Mouse (Mus musculus): ENCODE measurements at regions not wholly inside any gene's neighbourhood (a gene's known extent, or its start where the extent isn't known, plus 50 kb on each side); places are given as distances from the start of the nearest gene placed in this dataset.
A peak's percentile ranks its signal among the peaks of the same experiment; 100 is the strongest.
"Not testable (repeated sequence)": the region's sequence is repeated elsewhere in the genome, so short reads cannot be mapped to it uniquely, and the experiment has no call there.

- DNase-seq (ENCODE audit: low spot score in 2 of 2), result no peak
Observed at GRCm38 (mm10) chr10:91447974-91448703, 267.0 kb upstream of the Tmpo start.

- DNase-seq (ENCODE audit: low spot score in 2 of 2), result no peak
Observed at GRCm38 (mm10) chr10:91443321-91443720, 262.2 kb upstream of the Tmpo start.

- DNase-seq (ENCODE audit: low spot score in 2 of 2), result no peak
Observed at GRCm38 (mm10) chr10:91440051-91440450, 258.9 kb upstream of the Tmpo start.

- DNase-seq (ENCODE audit: low spot score in 2 of 2), result no peak
Observed at GRCm38 (mm10) chr10:91437917-91438316, 256.8 kb upstream of the Tmpo start.

GRCm38 (mm10) chr10:91436091-91436569 is 255.0 kb upstream of the Tmpo start:
- no peak for DNase-seq (ENCODE audit: low spot score in 2 of 2)

GRCm38 (mm10) chr10:91430281-91430680 is 249.2 kb upstream of the Tmpo start:
- peak; percentile 3 to 15 for DNase-seq (ENCODE audit: low spot score in 2 of 2)

- no peak for DNase-seq (ENCODE audit: low spot score in 2 of 2)
Observed at GRCm38 (mm10) chr10:91426584-91426983, 245.5 kb upstream of the Tmpo start.

GRCm38 (mm10) chr10:91425625-91426385 is 244.7 kb upstream of the Tmpo start:
- not testable (repeated sequence) for DNase-seq (ENCODE audit: low spot score in 2 of 2)

GRCm38 (mm10) chr10:91424786-91425185 is 243.7 kb upstream of the Tmpo start:
- no peak for DNase-seq (ENCODE audit: low spot score in 2 of 2)

- peak in 1 of 2 experiments; percentile 14 for DNase-seq (ENCODE audit: low spot score in 2 of 2)
Observed at GRCm38 (mm10) chr10:91387255-91387654, 206.1 kb upstream of the Tmpo start.

GRCm38 (mm10) chr10:91384372-91384771 is 203.3 kb upstream of the Tmpo start:
- DNase-seq (ENCODE audit: low spot score in 2 of 2), result peak; percentile 12 to 29

- DNase-seq (ENCODE audit: low spot score in 2 of 2), result no peak
Observed at GRCm38 (mm10) chr10:91376683-91377082, 195.6 kb upstream of the Tmpo start.

- no peak for DNase-seq (ENCODE audit: low spot score in 2 of 2)
Observed at GRCm38 (mm10) chr10:91367488-91367887, 186.4 kb upstream of the Tmpo start.

- DNase-seq (ENCODE audit: low spot score in 2 of 2), result no peak
Observed at GRCm38 (mm10) chr10:91362587-91362986, 181.5 kb upstream of the Tmpo start.

- no peak for DNase-seq (ENCODE audit: low spot score in 2 of 2)
Observed at GRCm38 (mm10) chr10:91361621-91362020, 180.5 kb upstream of the Tmpo start.

- no peak for DNase-seq (ENCODE audit: low spot score in 2 of 2)
Observed at GRCm38 (mm10) chr10:91345465-91345864, 164.3 kb upstream of the Tmpo start.

- DNase-seq (ENCODE audit: low spot score in 2 of 2), result no peak
Observed at GRCm38 (mm10) chr10:91342083-91342482, 161.0 kb upstream of the Tmpo start.

- no peak for DNase-seq (ENCODE audit: low spot score in 2 of 2)
Observed at GRCm38 (mm10) chr10:91339361-91339760, 158.2 kb upstream of the Tmpo start.

GRCm38 (mm10) chr10:91326661-91327312 is 145.7 kb upstream of the Tmpo start:
- DNase-seq (ENCODE audit: low spot score in 2 of 2), result no peak

GRCm38 (mm10) chr10:91326144-91326655 is 145.1 kb upstream of the Tmpo start:
- DNase-seq (ENCODE audit: low spot score in 2 of 2), result no peak

- no peak for DNase-seq (ENCODE audit: low spot score in 2 of 2)
Observed at GRCm38 (mm10) chr10:91321226-91321625, 140.1 kb upstream of the Tmpo start.

- no peak for DNase-seq (ENCODE audit: low spot score in 2 of 2)
Observed at GRCm38 (mm10) chr10:91319442-91320112, 138.5 kb upstream of the Tmpo start.
